Mouse (Mus musculus) C2C12 (cell line): ENCODE results near the gene Cpne9. TPM values are rescaled to one million over a fixed set of nuclear protein-coding genes. Genes with fewer than 3 reads are reported as not detected.

Source experiments
- H3K27me3 ChIP-seq: one replicate; pipeline ENCODE4 v1.6.1; 2011; ENCODE audit not compliant: control insufficient read depth, insufficient read depth, insufficient read length
- H3K36me3 ChIP-seq: one replicate; pipeline ENCODE4 v1.6.1; 2011; ENCODE audit not compliant: control insufficient read depth, insufficient read depth
- H3K4me3 ChIP-seq: one replicate; pipeline ENCODE4 v1.5.1; 2011; ENCODE audit warnings: mild to moderate bottlenecking, control low read depth; ENCODE audit not compliant: poor library complexity, insufficient read depth, severe bottlenecking
- H3K79me2 ChIP-seq: one replicate; pipeline ENCODE4 v1.6.1; 2011; ENCODE audit not compliant: control insufficient read depth, insufficient read depth
- H3K79me3 ChIP-seq: one replicate; pipeline ENCODE4 v1.6.1; 2011; ENCODE audit warnings: low read depth, control low read depth
- H3ac ChIP-seq: one replicate; pipeline ENCODE3; 2011; ENCODE audit warnings: low read depth; ENCODE audit not compliant: control insufficient read depth, insufficient read length
- CEBPB ChIP-seq: IDR thresholded peaks from one replicate; pipeline ENCODE4 v1.6.1; 2011; ENCODE audit warnings: low read depth, mild to moderate bottlenecking, control low read depth, moderate library complexity
- CTCF ChIP-seq: IDR thresholded peaks from one replicate; pipeline ENCODE4 v1.5.1; 2011; ENCODE audit not compliant: control insufficient read depth, insufficient read depth, insufficient read length
- FOSL1 ChIP-seq: IDR thresholded peaks from one replicate; pipeline ENCODE4 v1.8.0; 2011; ENCODE audit warnings: mild to moderate bottlenecking, low read length; ENCODE audit not compliant: poor library complexity, insufficient read depth, severe bottlenecking
- MAX ChIP-seq: IDR thresholded peaks from one replicate; pipeline ENCODE4 v1.6.1; 2011; ENCODE audit warnings: mild to moderate bottlenecking, control low read depth
- MYOD1 ChIP-seq: IDR thresholded peaks from one replicate; pipeline ENCODE4 v1.6.1; 2011; ENCODE audit warnings: low read depth; ENCODE audit not compliant: control insufficient read depth, insufficient read length
- MYOG ChIP-seq: IDR thresholded peaks from one replicate; pipeline ENCODE4 v1.6.1; 2011; ENCODE audit not compliant: control insufficient read depth, insufficient read length; ENCODE audit errors: extremely low read depth
- USF1 ChIP-seq: IDR thresholded peaks from one replicate; pipeline ENCODE4 v1.6.1; 2011; ENCODE audit warnings: low read depth, mild to moderate bottlenecking, control low read depth, moderate library complexity
- polyA plus RNA-seq: library from polyadenylated mRNA; unstranded; fragments of >200 nt; fragmentation: generic; extraction: Trizol; gene quantifications from one replicate; pipeline ENCODE4 v1.2.1, GENCODE M21; 2012; ENCODE audit warnings: missing spikeins

Cpne9 gene
- polyA plus RNA-seq, 1 experiment = 0.01 TPM

GRCm38 (mm10) chr6:113266996-113267655 is 15.0 kb upstream of the Cpne9 start:
- H3K79me3 ChIP-seq = no peaks in the 10 kb centered on the region
- no peaks in the 10 kb centered on the region for H3K79me2 ChIP-seq
- TF ChIP-seq CTCF (no peak), FOSL1 (no peak), MYOG (no peak), CEBPB (no peak), USF1 (no peak), MAX (no peak), MYOD1 (no peak)
- no peak overlapping the region for H3K4me3 ChIP-seq
- H3K27me3 ChIP-seq = no peaks in the 10 kb centered on the region
- H3ac ChIP-seq = no peak overlapping the region
- H3K36me3 ChIP-seq = peaks cover 37% of the 10 kb centered on the region

- Histone ChIP-seq H3K36me3 (peaks cover 32% of the 10 kb centered on the region), H3K79me3 (no peaks in the 10 kb centered on the region), H3K27me3 (no peaks in the 10 kb centered on the region), H3K79me2 (no peaks in the 10 kb centered on the region), H3ac (no peak overlapping the region), H3K4me3 (no peak overlapping the region)
- no peak for TF ChIP-seq USF1
- no peak for TF ChIP-seq MYOG
- no peak for TF ChIP-seq FOSL1
- no peak for TF ChIP-seq CEBPB
- no peak for TF ChIP-seq CTCF
- TF ChIP-seq MAX = no peak
- no peak for TF ChIP-seq MYOD1
Measured at GRCm38 (mm10) chr6:113267988-113268387, 14.1 kb upstream of the Cpne9 start.

- Histone ChIP-seq H3K79me2 (no peaks in the 10 kb centered on the region), H3K4me3 (no peak overlapping the region), H3K27me3 (no peaks in the 10 kb centered on the region), H3K79me3 (no peaks in the 10 kb centered on the region), H3K36me3 (peaks cover 20% of the 10 kb centered on the region), H3ac (no peak overlapping the region)
- no peak for TF ChIP-seq USF1
- no peak for TF ChIP-seq CTCF
- no peak for TF ChIP-seq CEBPB
Measured at GRCm38 (mm10) chr6:113272365-113272764, 9.7 kb upstream of the Cpne9 start.

DNA sequence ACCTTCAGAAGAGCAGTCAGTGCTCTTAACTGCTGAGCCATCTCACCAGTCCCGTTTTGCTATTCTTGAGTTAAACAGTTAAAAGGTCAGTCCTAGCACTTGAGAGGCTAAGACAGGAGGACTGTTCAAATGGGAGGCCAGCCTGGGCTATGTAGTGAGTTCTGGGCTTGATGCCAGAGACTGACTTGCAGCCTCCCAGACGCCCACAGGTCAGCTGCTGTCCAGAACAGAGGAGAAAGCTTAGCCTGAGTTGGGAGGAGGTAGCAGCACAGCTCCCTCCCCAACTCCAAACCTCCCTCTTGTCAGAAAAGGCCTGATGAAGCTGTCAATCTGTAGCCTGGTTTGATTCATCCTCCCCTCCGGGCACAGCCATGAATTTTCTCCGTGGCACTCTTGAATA is 5.3 kb upstream of the Cpne9 start:
- Histone ChIP-seq H3K27me3 (no peaks in the 10 kb centered on the region), H3ac (no peak overlapping the region), H3K79me3 (no peaks in the 10 kb centered on the region), H3K4me3 (no peak overlapping the region), H3K79me2 (no peaks in the 10 kb centered on the region), H3K36me3 (peaks cover 2% of the 10 kb centered on the region)
- TF ChIP-seq MYOG = no peak
- TF ChIP-seq FOSL1 = no peak

DNA sequence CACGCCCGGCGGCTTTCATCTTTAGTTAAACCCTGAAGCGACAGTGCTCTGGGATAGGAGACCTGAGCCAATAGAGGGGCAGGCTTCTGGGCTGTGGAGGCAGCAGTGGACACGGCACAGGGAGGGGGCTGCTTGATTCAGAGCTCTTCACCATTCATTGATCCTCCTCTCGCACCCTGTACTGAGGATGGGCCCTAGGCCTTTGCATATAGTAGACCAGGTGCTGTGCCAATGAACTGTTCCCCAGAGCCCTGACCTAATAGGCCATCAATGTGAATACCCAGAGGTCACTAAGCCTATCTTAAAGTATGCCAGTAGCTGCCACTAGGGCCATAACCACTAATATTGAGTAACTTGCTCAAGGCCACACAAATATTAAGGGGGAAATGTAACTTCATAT is 431 bp upstream of the Cpne9 start:
- Histone ChIP-seq H3K4me3 (no peak overlapping the region), H3ac (no peak overlapping the region), H3K36me3 (no peaks in the 10 kb centered on the region)

GRCm38 (mm10) chr6:113282969-113283368 is 862 bp downstream of the Cpne9 start:
- H3K27me3 ChIP-seq = peaks cover 33% of the 10 kb centered on the region
- H3K4me3 ChIP-seq = no peak overlapping the region
- H3K79me3 ChIP-seq = no peaks in the 10 kb centered on the region
- no peaks in the 10 kb centered on the region for H3K79me2 ChIP-seq
- no peak for TF ChIP-seq CTCF
- no peak for TF ChIP-seq CEBPB
- no peak for TF ChIP-seq MAX
- TF ChIP-seq USF1 = no peak
- TF ChIP-seq MYOG = no peak
- no peak for TF ChIP-seq FOSL1
- no peak overlapping the region for H3ac ChIP-seq
- H3K36me3 ChIP-seq = no peaks in the 10 kb centered on the region

More for the DNA sequence above, 431 bp upstream of the Cpne9 start:
- no peaks in the 10 kb centered on the region for H3K79me3 ChIP-seq
- H3K79me2 ChIP-seq = no peaks in the 10 kb centered on the region
- peaks cover 27% of the 10 kb centered on the region for H3K27me3 ChIP-seq
- no peak for TF ChIP-seq MYOD1
- no peak for TF ChIP-seq FOSL1
- no peak for TF ChIP-seq MYOG
- no peak for TF ChIP-seq CTCF
- no peak for TF ChIP-seq USF1
- TF ChIP-seq MAX = no peak
- TF ChIP-seq CEBPB = no peak
